Mouse (Mus musculus) mature B cell (primary cell): Measurements from ENCODE around the gene Flot2.

ENCODE experiments used
- in situ Hi-C: fragments of 300-500 bp; cut with MboI; formaldehyde crosslinking; loops from 2 replicates; pipeline ENCODE4 v1.14.3; 2019

Gene Flot2

GRCm38 (mm10) chr11:78102958-78103747, 65.4 kb downstream of the Flot2 start:
- in situ Hi-C loops, result no loop called here

GRCm38 (mm10) chr11:78104501-78104900, 66.8 kb downstream of the Flot2 start:
- in situ Hi-C loops, result no loop called here
